Mouse (Mus musculus): Measurements from ENCODE around the gene Pate2.

DNA sequence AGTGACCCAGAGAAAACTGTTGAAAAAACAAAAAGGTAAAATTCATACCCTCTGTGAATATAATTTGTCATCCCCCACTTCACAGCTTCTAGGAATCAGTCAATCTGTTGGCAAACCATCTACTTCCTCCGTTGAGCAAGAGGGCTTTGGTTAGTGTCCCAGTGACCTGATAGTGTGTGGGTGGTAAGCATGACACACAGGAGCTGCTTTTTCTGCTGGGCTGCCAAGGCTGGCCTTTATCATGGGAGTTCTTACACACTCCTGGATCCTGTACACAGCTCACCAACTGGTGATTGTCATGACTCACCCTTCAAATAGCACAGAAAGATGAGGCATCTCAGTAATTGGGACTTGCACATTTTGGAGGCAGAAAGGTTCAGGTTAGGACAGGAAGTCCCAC is 116.9 kb downstream of the Pate2 start, which contains the start of gene Pate1:
- TF ChIP-seq ZNF384 (IDR thresholded peaks at IDR 0.05; ENCODE audit: low read depth, low read length) (no peak), HCFC1 (IDR thresholded peaks at IDR 0.05; ENCODE audit: borderline replicate concordance, insufficient read depth, low read length) (no peak), CHD2 (IDR thresholded peaks at IDR 0.05; ENCODE audit: low read depth, low read length) (no peak)

Measured in ES-E14 (cell line).